Mouse (Mus musculus): ENCODE measurements at regions not wholly inside any gene's neighbourhood (a gene's known extent, or its start where the extent isn't known, plus 50 kb on each side); places are given as distances from the start of the nearest gene placed in this dataset.

GRCm38 (mm10) chr5:149908376-149909078, 109.9 kb upstream of the Rxfp2 start:
- DNase-seq (ENCODE audit: low read depth, low spot score): no peak

GRCm38 (mm10) chr5:149909108-149909739, 109.3 kb upstream of the Rxfp2 start:
- no peak for DNase-seq (ENCODE audit: low read depth, low spot score)

DNA sequence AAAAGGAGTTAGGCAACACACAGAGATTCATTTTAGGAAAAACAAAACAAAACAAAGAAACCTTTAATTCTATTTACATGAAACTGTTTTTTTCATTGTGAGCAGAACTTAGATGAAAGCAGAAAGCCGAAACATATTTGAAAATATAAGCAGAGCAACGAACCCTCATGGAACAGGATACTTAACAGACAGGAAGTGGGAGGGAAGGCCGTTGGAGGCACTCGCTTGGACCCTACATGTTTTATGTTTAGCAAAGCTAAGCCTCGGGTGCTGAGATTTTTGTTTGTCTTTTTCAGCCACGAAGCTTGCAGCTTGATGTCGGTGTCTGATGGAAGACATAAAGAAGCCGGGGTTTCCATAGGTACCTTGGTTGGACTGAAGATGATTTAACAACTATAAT, 108.5 kb upstream of the Rxfp2 start:
- no peak for DNase-seq (ENCODE audit: low read depth, low spot score)

GRCm38 (mm10) chr5:149911968-149912367, 106.5 kb upstream of the Rxfp2 start:
- DNase-seq (ENCODE audit: low read depth, low spot score): no peak

DNA sequence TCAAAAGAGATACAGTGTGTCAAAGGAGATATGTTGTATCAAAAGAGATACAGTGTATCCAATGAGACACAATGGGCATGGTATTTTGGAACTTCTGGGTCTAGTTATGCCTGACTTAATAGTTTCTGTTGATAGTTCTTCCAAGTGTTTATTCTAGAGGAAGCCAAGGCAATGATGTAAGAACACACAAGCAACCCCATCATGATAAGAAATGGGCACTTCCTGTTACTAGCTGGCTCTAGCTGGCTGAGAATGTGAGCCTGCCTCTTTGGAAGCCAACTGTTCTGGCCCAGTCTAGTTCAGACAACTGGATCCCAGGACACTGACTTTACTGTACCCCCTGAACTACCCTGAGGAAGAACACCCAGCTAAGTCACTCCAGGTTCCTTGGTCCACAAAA, 102.7 kb upstream of the Rxfp2 start:
- DNase-seq (ENCODE audit: low read depth, low spot score): no peak

DNA sequence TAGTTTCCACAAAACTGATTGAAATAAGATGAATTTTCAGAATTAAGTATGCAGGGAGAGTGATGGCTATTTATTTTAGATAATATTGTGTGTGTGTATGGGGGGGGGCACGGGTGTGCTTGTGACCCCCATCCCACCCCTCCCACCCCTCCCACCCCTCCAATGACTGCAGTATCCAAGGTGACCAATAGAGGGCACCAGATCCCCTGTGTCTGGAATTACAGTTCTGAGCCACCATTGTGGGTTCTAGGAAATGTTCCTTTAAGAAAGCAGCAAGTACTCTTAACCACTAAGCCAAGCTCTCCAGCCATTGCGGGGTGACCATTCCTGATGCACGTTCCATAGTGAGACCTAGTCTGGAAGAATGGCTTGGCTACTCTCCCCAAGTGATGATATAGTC, 101.1 kb upstream of the Rxfp2 start:
- DNase-seq (ENCODE audit: low read depth, low spot score): no peak

- DNase-seq (ENCODE audit: low read depth, low spot score): no peak
Observed at GRCm38 (mm10) chr5:149919097-149919496, 99.4 kb upstream of the Rxfp2 start.

DNA sequence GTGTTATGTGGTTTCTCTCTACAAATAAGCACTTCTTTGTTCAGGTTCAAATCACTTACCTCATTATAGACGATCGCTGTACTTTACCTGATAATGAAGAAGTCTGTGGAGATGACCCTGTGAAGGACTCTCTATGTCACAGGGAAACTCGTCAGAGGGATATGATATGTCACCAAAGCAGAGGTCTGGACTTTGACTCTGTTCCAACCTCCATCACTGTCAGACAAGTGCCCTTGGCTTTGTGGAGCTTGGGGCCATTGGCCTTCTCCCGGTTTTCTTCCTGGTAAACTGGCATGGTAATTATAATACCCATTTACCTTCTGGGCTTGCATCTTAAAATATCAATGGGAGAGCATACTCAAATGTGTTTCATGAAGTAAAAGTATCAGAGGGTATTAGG, 98.1 kb upstream of the Rxfp2 start:
- no peak for DNase-seq (ENCODE audit: low read depth, low spot score)

GRCm38 (mm10) chr5:149924501-149924900, 94.0 kb upstream of the Rxfp2 start:
- DNase-seq (ENCODE audit: low read depth, low spot score): no peak

GRCm38 (mm10) chr5:149926786-149927185, 91.7 kb upstream of the Rxfp2 start:
- peak; percentile 80 for DNase-seq (ENCODE audit: low read depth, low spot score)

DNA sequence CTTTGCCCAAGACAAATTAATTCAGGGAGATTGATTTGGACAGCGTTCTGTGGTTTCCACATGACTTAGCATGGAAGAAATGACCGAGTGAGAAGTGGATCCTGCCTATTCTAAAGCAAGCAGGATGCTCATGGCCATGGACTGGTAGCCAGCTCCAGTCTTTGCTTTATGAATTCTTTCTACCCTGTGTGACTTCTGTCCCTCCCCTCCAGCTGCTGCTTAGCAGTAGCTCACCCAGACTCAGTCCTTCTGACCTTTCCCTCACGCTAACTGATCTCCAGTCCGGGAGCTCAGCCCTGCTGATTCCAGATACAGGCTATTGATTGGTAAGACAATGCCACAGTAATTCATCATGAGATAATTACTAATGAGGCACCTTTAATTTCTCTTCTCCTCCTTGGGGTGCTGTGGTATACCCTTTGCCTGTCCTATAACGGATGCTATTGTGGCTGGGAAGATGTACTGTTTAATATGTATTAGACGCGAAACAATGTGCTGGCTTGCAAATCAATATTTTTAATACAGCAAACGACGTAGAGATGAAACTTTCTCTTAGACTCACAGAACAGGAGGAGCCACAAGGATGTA, 86.8 kb upstream of the Rxfp2 start:
- DNase-seq (ENCODE audit: low read depth, low spot score): no peak

- no peak for DNase-seq (ENCODE audit: low read depth, low spot score)
Observed at GRCm38 (mm10) chr5:149932220-149932619, 86.3 kb upstream of the Rxfp2 start.

GRCm38 (mm10) chr5:149945651-149946050, 72.8 kb upstream of the Rxfp2 start:
- no peak for DNase-seq (ENCODE audit: low read depth, low spot score)

DNA sequence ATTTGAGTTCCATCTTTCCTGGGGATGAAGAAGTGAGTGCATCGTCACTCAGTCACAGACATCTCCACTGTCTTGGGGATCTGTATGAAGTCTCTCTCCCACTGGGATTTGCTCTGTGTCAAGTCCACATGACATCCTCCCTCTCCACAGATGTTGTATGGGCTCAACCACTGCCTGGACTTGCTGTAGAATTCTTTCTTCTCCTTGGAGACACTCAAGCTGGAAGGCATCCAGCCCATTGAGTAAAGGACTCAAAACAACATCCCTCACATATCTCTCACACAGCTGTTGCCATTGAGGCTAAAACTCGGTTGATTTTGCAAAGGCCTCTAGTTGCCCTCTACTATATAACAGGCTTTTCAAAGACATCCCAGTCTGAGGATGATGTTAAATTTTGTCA, 71.0 kb upstream of the Rxfp2 start:
- DNase-seq (ENCODE audit: low read depth, low spot score): no peak

DNA sequence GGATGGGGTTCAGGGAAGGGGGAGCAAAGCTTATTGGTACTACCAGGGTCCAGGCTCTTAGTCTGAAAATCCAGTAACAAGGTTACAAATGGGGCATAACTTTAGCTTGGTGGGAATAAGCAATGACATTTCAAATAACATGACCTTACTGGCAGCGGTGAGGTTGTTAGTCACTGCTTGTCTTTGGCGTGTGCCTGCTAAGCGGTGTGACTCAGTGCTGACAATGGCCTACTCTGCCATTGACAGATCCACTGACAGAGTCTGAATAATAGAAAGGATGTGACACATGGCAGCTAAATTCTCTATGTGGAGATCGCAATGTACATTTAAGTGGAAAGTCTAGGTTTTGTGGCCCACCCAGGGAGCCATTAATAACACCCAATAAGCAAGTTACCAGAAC, 61.5 kb upstream of the Rxfp2 start:
- no peak for DNase-seq (ENCODE audit: low read depth, low spot score)

GRCm38 (mm10) chr5:149961178-149961577, 57.3 kb upstream of the Rxfp2 start:
- no peak for DNase-seq (ENCODE audit: low read depth, low spot score)

DNA sequence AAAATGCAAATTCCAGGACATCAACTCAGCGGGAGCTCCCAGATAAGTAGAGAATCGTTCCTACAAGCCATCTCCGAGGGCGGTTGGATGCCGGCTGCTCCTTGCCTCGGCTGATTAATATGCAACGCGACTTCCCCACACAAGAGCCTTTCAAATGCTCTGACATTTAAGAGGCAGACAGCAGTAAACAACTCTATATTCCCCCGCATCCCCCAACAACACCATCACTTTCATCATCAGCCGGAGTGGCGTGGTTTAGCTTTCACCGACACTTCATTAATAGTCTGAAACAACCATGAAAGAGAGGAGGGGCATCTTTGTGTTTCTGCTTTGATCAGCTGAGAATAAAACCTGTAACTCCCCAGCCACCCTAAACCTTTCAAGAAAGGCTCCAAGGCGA, 53.7 kb upstream of the Rxfp2 start:
- DNase-seq (ENCODE audit: low read depth, low spot score): peak; percentile 24
